Mouse (Mus musculus) adrenal gland, postnatal 4 days (tissue): ENCODE data around the gene Myh9. TPM values are rescaled to one million over a fixed set of nuclear protein-coding genes. Genes with fewer than 3 reads are reported as not detected.

Experiments used
- DNase-seq, 2 experiments: peaks; one replicate each; pipeline ENCODE4 v3.0.0; 2021 to 2022; ENCODE audit warnings: low spot score in 2 of 2, mixed read lengths in 2 of 2
- total RNA-seq, 2 experiments: library from RNA; stranded (reverse); gene quantifications; 2 replicates each; pipeline ENCODE4 v1.2.3; 2021

Myh9 gene
- total RNA-seq, 2 experiments from 2014 or later = 251 to 311 TPM

- DNase-seq = no peak
These were observed 12.4 kb downstream of the Myh9 start for GRCm38 (mm10) chr15:77829542-77829941.

GRCm38 (mm10) chr15:77828910-77829309 lies 13.1 kb downstream of the Myh9 start:
- DNase-seq = no peak

DNA sequence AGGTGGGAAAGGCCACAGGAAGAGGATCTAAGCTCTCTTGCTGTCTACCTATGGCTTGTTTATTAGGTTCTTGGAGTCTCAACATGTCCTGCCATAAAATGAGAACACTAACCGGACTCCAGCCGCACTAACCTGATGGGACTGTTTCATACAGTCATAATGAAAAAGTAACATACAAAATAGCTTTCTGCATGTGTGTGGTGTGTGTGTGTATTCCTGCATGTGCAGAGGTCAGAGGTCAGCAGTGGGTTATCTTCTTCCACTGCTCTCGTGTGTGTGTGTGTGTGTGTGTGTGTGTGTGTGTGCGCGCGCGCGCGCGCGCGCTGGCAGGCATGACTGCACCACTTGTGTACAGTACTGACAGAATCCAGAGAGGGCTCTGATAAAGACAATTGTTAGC lies 13.7 kb downstream of the Myh9 start:
- no peak for DNase-seq

- DNase-seq = no peak
These were observed 14.2 kb downstream of the Myh9 start for GRCm38 (mm10) chr15:77827794-77828193.

GRCm38 (mm10) chr15:77827379-77827778 lies 14.6 kb downstream of the Myh9 start:
- DNase-seq = no peak

DNA sequence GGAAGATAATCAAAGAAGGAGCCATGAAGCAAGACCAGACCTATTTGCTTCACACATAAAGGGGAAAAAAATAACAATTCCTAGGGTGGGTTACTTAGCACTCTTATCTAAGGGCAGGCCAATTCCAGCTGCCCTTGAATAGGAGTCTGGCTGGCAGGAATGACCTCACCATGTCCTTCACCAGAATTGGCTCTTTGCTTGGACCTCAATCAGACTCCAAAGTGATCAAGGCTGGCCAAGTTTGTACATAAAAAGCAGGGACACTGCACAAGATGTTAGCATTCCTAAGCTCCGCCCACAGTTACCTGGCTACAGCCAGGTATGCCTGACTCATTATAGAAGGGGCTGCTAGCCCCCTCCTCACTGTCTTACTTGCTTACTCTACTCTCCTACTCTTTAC lies 16.6 kb downstream of the Myh9 start:
- DNase-seq = no peak

DNA sequence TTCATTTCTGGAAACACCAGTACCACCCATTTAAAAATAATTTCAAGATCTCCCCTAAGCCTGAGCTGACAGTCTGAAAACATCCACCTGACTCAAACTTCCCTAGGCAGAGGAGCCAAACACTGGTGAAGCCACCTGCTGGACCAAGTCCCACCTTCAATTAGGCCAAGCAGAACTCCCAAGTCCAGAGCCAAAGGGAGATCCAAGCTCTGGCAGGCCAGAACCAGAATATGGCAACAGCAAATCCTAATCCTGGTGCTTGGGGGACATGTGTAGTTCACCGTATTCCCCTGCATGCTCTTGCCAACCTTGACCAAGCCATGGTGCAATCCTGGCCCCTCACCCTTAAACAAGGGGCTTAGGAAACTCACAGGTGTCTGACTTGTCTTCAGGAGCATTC lies 17.7 kb downstream of the Myh9 start:
- DNase-seq = no peak

GRCm38 (mm10) chr15:77823634-77824033 lies 18.3 kb downstream of the Myh9 start:
- no peak for DNase-seq

DNA sequence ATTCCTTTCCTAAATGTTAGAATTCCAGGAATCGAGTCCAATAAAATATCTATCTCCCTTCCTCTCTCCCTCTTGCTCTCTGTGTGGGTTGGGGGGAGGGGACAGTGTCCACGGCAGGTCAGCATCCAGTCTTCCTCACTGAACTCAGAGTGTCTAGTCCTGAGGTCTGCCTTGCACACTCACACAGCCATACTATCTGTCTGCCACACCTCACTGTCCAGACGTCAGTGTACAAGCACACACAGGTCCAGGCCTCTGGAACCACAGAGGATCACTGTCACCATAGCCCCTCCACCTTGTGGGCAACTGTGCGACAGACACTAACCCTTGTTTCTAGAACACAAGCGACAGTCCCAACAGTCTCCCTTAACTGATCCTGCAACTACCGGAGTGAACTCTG lies 18.8 kb downstream of the Myh9 start:
- DNase-seq = no peak

GRCm38 (mm10) chr15:77822671-77823070 lies 19.3 kb downstream of the Myh9 start:
- DNase-seq = no peak

GRCm38 (mm10) chr15:77822057-77822466 lies 19.9 kb downstream of the Myh9 start:
- no peak for DNase-seq

GRCm38 (mm10) chr15:77821424-77821823 lies 20.6 kb downstream of the Myh9 start:
- no peak for DNase-seq

GRCm38 (mm10) chr15:77820480-77821163 lies 21.4 kb downstream of the Myh9 start:
- no peak for DNase-seq

DNA sequence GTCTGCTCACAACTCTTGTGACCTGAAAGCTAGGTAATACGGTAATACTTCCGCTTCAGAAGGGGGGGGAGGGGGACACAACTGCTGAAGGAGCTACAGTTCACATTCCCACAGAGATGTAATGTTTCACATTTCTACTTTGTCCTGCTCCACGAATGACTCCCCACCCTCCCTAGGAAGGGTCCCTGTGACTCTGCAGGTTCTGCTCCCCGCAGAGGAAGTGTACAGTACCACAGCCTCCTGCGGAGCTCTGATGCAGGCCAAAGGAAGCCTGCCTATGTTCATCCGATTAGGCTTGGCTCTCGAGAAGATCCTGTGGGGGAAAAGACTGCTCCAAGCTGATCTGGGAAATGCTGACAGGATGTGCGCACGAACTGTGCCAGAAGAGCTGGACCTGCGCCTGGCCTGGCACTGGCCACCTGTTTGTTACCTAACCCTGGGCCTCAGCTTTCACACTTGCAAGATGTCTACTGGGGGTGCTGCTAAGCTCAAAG lies 22.0 kb downstream of the Myh9 start:
- DNase-seq = no peak

- no peak for DNase-seq
These were observed 23.3 kb downstream of the Myh9 start for GRCm38 (mm10) chr15:77818556-77819158.

GRCm38 (mm10) chr15:77817417-77817816 lies 24.6 kb downstream of the Myh9 start:
- DNase-seq = no peak

- DNase-seq = no peak
These were observed 25.4 kb downstream of the Myh9 start for GRCm38 (mm10) chr15:77816601-77816950.

DNA sequence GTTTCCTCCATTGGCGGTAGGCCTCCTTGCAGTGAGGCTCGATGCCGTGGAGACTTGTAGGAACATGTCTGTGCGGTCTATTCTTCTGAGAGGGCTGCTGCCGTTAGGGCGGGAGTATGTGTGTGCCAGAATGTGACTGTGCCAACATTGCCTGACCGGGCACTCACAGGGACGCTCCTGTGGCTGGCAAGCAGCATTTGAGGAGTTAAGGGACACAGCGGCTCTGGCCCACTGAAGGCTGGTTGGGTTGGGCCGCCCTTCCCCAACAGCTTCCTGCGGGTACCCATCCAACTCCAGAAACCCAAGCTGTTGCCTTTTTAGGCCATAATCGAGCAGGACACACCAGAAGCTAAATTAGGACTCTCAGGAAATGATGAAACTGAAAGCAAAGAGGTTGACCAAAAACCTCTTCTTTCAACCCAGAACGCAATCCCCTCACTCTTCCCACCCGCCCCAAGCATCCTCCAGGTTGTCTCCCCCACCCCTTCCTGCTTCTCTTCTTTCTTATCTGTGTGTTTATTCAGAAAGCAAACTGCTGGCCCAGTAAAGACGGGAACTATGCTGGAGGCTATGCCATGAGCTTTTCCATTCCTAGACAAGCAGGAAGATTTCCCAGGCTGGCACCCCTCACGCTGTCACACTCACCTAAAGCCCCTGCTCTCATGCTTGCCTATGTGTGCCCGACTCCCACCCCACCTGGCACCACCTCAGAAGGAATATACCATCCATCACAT lies 25.9 kb downstream of the Myh9 start:
- DNase-seq = no peak

DNA sequence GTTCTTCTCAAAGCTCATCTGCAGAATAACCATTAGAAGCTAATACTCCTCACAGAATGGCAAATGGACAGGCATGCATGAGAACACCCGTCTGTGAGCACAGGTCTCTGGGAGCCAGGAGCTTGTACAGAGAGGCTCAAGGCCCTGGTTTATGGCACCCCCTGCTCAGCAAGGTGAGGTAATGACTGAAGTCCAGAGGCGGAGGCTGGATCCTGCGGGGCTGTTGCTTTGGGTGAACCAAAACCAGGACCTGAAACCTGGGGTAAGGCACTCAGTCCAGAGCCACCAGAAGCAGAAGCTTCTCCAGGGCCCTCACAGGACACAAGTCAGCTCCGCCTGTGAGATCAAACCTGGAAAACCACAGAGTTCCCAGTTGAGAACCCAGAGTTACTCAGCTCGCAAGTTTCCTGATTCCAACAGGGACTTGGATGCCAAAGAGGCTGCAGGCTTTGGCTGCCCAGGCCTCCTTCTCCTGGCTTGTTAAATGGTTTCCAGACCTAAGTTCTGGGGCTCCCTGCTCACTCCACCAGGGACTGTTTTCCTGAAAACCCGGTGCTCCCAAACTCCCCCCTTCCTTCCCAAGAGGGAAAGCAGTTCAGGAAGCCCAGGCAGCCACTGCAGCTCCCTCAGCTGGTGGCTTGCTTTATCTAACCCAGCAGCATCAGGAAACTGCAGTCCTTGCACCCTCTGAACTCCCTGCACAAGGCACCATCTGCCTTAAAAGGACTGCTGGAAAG lies 28.2 kb downstream of the Myh9 start:
- no peak for DNase-seq

GRCm38 (mm10) chr15:77812578-77812977 lies 29.4 kb downstream of the Myh9 start:
- DNase-seq = no peak

GRCm38 (mm10) chr15:77811099-77811760 lies 30.7 kb downstream of the Myh9 start:
- DNase-seq = no peak
